Mouse (Mus musculus) CD4-positive helper T cell, adult 2 months (primary cell): ENCODE results near the gene Pcnp.
"Not testable (repeated sequence)": the region's sequence is repeated elsewhere in the genome, so short reads cannot be mapped to it uniquely, and the experiment has no call there.

ENCODE experiments used
- DNase-seq: peaks from one replicate; pipeline ENCODE4 v3.0.0-alpha.2; 2012; ENCODE audit warnings: low read depth, missing footprints, low spot score

Gene Pcnp

GRCm38 (mm10) chr16:56029661-56030082, at the start of gene Pcnp:
Pcnp (minus strand) TSS chr16:56029739.
- peak; percentile 98 for DNase-seq

- DNase-seq, result no peak
Measured at GRCm38 (mm10) chr16:56076121-56076869, 46.8 kb upstream of the Pcnp start.

- peak; percentile 91 for DNase-seq
Measured at GRCm38 (mm10) chr16:56075222-56076111, 45.9 kb upstream of the Pcnp start.

- DNase-seq, result no peak
Measured at GRCm38 (mm10) chr16:56074565-56074964, 45.0 kb upstream of the Pcnp start.

GRCm38 (mm10) chr16:56074122-56074521, 44.6 kb upstream of the Pcnp start:
- no peak for DNase-seq

GRCm38 (mm10) chr16:56073150-56073549, 43.6 kb upstream of the Pcnp start:
- DNase-seq, result not testable (repeated sequence)

- no peak for DNase-seq
Measured at GRCm38 (mm10) chr16:56072533-56072932, 43.0 kb upstream of the Pcnp start.

GRCm38 (mm10) chr16:56071317-56072232, 42.0 kb upstream of the Pcnp start:
- DNase-seq, result no peak

GRCm38 (mm10) chr16:56068523-56069070, 39.1 kb upstream of the Pcnp start:
- DNase-seq, result peak; percentile 48

- no peak for DNase-seq
Measured at GRCm38 (mm10) chr16:56066113-56066512, 36.6 kb upstream of the Pcnp start.

- DNase-seq, result peak; percentile 91
Measured at GRCm38 (mm10) chr16:56064334-56064990, 34.9 kb upstream of the Pcnp start.

- DNase-seq, result no peak
Measured at GRCm38 (mm10) chr16:56062981-56063380, 33.4 kb upstream of the Pcnp start.

- no peak for DNase-seq
Measured at GRCm38 (mm10) chr16:56061995-56062594, 32.6 kb upstream of the Pcnp start.

GRCm38 (mm10) chr16:56058151-56058550, 28.6 kb upstream of the Pcnp start:
- no peak for DNase-seq

GRCm38 (mm10) chr16:56056944-56057590, 27.5 kb upstream of the Pcnp start:
- no peak for DNase-seq

GRCm38 (mm10) chr16:56055911-56056310, 26.4 kb upstream of the Pcnp start:
- DNase-seq, result no peak

GRCm38 (mm10) chr16:56048038-56048437, 18.5 kb upstream of the Pcnp start, which contains the start of gene Senp7:
Senp7 (plus strand) TSS chr16:56048338.
- not testable (repeated sequence) for DNase-seq

- DNase-seq, result no peak
Measured at GRCm38 (mm10) chr16:56038090-56038489, 8.6 kb upstream of the Pcnp start.

- peak; percentile 92 for DNase-seq
Measured at GRCm38 (mm10) chr16:56037138-56038010, 7.8 kb upstream of the Pcnp start, which contains the start of gene Trmt10c. Trmt10c (minus strand) TSS chr16:56037819.
